Mouse (Mus musculus) kidney, adult 8-10 months (tissue): ENCODE results near the gene Scaf11.

ENCODE experiments used
- DNase-seq, 2 experiments: peaks; one replicate each; pipeline ENCODE4 v3.0.0; 2022

The Scaf11 gene

GRCm38 (mm10) chr15:96395071-96395470, 65.6 kb downstream of the Scaf11 start:
- DNase-seq, result no peak

- DNase-seq, result no peak
Measured at GRCm38 (mm10) chr15:96392878-96393277, 67.8 kb downstream of the Scaf11 start.

- no peak for DNase-seq
Measured at GRCm38 (mm10) chr15:96388565-96388964, 72.1 kb downstream of the Scaf11 start.

GRCm38 (mm10) chr15:96382223-96382622, 78.4 kb downstream of the Scaf11 start:
- no peak for DNase-seq

GRCm38 (mm10) chr15:96377701-96378100, 82.9 kb downstream of the Scaf11 start:
- no peak for DNase-seq

DNA sequence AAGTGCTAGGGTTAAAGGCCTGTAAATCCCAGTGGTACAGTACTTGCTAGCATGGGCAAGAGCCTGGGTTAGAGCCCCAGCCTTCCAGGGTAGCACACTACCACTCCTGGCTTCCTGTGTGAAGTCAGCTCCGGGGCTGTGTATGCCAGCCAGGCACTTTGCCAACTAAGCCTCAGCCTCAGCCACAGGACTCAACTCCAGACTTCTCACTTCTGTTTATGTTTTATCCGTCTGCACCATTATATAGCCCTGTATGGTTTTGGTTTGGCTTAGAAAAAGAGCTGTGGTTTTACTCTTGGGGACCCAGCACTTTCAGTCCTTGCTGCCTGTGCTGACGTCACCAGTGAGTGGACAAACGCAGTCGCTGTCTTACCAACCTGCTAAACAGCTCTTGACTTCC, 83.4 kb downstream of the Scaf11 start:
- no peak for DNase-seq

GRCm38 (mm10) chr15:96376214-96376613, 84.4 kb downstream of the Scaf11 start:
- DNase-seq, result no peak

DNA sequence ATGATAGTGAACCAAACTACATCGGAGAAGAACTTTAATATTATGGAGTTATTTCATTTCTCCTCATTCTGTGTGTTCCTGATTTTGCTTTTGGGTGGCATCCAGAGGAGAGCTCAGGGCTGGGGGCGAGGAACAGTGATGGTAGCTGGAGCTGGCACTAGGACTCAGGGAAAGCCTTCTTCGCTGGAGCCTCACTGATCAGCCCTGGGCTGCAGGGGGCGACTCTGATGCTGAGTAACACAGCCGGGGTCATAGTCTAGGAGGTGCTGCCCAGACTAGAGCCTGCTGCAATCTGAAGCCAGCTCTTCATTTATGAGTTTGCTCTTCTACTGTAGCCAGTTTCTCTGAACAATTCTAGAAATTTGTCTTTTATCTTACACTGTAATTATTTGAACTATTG, 87.5 kb downstream of the Scaf11 start:
- peak in 1 of 2 experiments; percentile 21 for DNase-seq

GRCm38 (mm10) chr15:96372628-96373027, 88.0 kb downstream of the Scaf11 start:
- no peak for DNase-seq

- DNase-seq, result peak; percentile 3 to 38
Measured at GRCm38 (mm10) chr15:96371311-96371710, 89.3 kb downstream of the Scaf11 start.

DNA sequence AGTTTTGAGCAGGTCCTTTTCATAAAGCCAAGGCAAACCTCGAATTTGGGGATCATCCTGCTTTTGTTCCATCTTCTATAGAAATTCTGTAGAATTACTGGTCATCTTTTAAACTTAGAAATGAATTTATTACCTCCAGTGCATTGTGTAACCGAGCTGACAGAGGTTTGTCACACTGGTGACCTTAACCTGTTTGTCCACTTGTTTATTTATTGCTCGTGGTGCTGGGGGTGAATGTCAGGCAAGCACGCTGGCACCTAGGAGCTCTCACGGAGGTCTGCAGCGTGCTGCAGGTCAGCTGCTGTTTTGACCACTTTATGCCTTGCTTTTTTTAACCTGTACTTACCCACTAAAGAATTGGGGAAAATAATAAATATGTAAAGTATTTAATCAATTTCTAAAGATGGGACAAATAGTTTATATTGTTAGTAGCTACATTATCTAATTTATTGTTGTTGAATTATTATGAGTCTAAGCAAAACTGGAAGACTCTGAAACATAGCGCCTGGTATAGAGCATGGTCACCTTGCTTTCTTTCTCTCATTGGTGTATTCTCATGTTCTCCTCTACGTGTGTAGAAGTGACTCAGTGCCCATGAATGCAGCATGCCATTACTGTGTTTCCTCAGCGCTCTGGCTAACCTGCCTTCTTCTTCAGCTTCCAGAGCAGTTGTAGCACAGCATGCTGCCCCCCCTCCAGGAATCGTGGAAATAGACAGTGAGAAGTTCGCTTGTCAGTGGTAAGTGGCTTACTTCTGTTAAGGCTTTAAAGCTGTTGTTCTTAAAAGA, 94.3 kb downstream of the Scaf11 start:
- DNase-seq, result no peak

DNA sequence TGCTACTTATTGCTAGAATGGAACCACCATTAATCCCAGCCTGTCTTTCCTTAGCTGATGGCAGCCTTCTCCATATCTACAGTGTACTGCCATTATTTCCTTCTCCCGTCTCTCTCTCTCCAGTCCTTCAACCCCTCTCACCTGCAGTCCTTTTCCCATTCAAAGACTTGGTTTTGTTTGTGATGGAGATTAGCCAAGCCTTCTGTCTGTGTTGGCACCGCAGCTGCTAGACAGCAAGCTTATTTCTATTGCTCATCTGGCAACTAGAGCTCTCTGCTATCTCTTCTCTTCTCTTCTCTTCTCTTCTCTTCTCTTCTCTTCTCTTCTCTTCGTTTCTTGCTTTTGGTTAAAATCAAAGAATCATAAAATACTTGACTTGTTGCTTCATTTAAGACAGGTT, 95.3 kb downstream of the Scaf11 start:
- DNase-seq, result no peak
